Mouse (Mus musculus) bone marrow, adult 2 months (tissue): ENCODE data around the gene Hsd17b1.

ENCODE experiments used
- CTCF ChIP-seq: fragments of 200-500 bp; IDR thresholded peaks from 2 replicates; pipeline ENCODE4 v1.5.1; 2011; ENCODE audit warnings: low read length, control low read depth; ENCODE audit not compliant: control insufficient read depth, insufficient read depth
- POLR2A ChIP-seq: fragments of 200-500 bp; IDR thresholded peaks from 2 replicates; pipeline ENCODE4 v1.6.1; 2011; ENCODE audit warnings: low read depth, mild to moderate bottlenecking, control low read depth, low read length, borderline replicate concordance; ENCODE audit not compliant: control insufficient read depth

- TF ChIP-seq CTCF (no peak), POLR2A (no peak)
Observed at GRCm38 (mm10) chr11:101064462-101064861, 13.7 kb upstream of the Hsd17b1 start.
